Mouse (Mus musculus) cerebral cortex, adult 2 months (tissue): ENCODE results near the gene Lrp6.

Source experiments
- WGBS: fragments of 180-500 bp; shearing (Covaris S2); methylation state at CpG from one replicate; pipeline ENCODE4 v1.1.7; 2018; 5-methylcytosine and 5-hydroxymethylcytosine counted together

Gene Lrp6

DNA sequence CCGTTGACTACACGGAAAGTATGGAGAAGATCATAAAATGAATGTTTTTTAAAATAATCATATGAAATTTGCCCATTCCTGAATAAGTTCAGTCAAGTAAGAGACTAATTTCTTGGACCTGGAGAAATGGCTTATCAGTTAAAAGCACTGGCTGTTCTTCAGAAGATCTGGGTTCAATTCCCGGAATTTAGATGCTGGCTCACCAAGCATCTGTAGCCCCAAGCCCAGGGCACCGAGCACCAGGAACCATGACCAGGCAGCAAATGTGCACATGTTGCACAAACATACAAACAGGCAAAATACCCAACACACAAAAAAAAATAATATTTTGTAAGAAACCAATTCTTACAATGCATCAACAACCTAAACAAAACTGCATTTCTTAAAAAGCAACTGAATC is 37.4 kb downstream of the Lrp6 start:
- WGBS: 90% methylated on average over 4 of the region's 4 CpGs

DNA sequence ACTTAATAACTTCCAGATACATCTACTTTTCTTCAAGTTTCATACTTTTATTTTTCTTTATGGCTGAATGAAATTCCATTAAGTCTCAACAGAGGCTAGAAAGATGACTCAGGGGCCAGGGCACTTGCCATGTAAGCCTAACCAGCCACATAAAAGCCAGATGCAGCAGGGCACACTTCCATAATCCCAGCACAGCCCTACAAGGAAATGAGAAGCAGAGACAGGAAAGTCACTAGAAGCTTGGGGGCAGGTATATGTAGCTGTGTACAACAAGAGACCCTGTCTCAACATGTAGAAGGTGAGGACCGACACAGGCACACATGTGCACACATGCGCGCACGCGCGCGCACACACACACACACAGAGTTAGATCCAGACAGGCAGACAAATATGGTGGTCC is 38.4 kb downstream of the Lrp6 start:
- WGBS: 95% methylated on average over 7 of the region's 7 CpGs

DNA sequence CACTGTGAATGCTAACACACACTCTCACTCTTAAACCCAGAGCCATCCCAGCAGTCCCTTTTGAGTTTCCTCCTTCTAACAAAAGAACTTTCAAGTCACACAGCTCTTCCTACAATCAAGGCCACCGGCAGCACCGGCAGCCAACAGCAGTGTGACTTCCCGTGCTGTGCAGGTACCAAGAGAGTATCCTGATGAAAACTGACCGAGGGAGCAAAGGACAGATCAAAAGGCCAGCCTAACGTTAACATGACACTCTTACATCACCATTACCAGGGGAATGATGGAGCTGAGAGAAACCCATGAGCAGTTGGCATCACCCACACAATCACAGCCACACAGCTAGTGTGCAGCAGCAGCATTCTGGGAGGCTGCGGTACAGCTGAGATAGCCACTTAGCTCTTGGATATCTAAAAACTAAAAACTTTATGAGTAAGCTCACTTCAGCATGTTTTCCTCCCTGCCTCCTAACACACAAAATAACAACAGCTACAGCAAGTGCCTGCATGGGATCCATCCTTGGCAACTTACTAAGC is 39.1 kb downstream of the Lrp6 start:
- 25% methylated on average over 6 of the region's 6 CpGs for WGBS

DNA sequence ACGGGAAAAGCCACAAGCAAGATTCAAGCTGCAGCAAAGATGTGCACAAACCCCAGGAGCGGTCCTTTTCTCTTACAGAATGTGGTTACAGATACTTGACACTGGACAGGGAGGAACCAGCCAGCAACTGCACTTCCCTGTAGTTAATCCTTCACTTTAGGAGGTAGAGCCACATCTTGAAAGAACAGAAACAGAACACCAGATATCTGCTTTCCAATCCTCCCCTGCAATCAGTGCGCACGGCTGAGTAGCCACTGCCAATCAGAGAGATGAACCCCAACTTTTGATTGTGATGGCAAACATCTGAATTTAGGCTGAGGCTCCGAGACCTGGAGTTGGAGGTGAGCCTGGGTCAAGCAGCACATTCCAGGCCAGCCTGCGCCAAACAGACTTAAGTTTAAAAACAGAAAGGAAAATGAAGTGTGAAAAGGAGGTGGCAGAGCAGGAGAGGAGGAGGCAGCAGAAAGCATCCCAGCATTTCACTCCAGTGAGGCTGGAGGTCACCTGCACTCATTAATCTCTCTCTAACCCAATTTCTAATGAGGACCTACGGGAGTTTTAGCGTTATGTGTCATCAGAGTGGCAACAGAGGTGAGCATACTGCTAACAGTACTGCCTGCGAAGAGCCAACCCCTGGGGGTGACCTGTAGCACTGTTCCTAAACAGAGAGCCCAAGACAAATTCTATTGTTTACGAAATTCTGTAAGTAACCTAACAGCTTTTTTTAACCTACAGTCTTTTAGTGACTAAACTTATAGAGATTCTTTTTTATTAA is 39.8 kb downstream of the Lrp6 start:
- WGBS: 59% methylated on average over 10 of the region's 10 CpGs

DNA sequence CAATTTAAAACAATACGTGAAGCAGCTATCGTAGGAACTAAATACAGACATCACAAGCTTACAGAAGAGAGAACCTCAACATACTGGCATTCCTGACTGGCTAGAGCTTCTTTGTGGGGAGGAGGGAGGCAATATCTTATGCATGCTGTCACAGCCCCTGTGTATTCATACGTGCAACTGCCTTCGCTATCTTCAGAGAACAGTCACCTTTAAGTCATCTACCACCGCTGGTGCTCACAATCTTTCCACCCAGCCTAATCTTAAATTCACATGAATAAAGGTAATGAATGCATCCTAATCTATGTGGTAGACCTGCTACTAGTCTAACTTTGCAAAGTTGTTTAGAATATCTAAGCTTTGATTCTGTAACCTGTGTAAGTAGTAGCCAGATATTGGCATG is 40.5 kb downstream of the Lrp6 start:
- WGBS: 79% methylated on average over 5 of the region's 5 CpGs

DNA sequence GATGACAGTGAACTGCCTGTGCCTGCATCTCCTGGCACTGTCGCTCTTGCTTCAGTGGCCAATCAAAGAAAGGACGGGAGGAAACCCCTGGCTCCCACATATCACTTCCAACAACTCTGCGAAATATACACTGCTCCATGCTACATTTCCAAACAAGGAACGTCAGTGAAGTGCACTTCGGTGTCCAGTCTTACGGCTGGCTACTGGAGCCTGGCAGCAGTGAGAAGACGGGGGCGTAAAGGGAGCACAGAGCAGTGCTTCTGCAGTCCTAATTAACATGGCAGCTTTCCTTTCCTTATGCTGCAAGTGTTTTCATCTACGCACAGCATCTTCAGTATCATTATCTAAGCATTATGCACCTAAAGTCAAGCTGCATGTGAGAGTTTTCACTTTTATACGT is 45.4 kb downstream of the Lrp6 start:
- 36% methylated on average over 10 of the region's 10 CpGs for WGBS

DNA sequence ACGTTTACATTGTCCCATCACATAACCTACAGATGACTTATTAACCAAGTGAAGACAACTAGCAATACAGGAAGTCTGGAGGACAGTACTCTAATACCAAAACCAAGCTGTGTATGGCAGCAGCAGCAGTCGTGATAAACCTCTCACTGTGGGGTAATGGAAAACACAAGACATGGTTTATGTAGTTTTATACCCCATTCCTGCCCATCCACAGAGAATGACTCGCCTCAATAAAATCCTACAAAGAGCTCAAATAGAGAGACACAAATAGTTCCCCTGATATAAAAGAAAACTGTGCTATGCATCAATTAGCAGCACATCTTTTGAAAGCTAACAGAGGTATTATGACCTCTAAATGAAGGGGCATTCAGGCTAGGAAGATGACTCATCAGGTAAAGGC is 45.9 kb downstream of the Lrp6 start:
- 66% methylated on average over 3 of the region's 3 CpGs for WGBS

DNA sequence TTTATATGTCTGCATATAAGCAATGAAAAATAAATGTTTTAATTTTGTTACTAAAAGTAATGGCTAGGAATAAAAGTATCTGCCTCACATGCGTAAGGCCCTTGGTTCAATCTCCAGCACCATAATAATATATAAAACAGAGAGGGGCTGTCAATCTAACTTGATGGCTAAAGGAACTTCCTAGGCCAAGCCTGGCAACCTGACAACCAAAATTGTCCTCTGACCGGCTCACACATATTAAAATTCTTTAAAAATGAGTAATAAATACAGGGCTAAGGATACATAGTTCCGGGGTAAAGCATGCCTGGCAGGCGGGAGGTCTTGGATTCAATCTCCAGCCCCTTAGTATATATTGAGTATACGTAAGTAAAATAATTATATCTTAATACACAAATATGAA is 48.3 kb downstream of the Lrp6 start:
- 94% methylated on average over 5 of the region's 5 CpGs for WGBS

DNA sequence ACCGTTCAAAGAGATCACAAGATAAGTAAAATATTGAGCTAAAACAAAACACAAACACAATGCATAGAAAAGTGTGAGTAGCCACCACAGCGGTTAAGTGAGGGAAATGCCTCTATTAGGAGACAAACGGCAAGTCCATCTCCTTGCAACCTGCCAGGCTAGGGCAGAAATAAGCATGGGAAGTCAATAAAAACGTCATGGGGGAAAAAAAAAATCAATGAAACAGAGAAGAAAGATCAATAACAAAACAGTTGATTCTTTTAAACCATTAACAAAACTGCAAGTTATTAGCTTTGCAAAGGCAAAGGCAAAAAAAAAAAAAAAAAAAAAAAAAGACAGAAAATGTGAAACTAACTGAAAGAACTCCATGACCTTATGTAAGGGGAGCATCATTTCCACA is 49.6 kb downstream of the Lrp6 start:
- 63% methylated on average over 4 of the region's 4 CpGs for WGBS

DNA sequence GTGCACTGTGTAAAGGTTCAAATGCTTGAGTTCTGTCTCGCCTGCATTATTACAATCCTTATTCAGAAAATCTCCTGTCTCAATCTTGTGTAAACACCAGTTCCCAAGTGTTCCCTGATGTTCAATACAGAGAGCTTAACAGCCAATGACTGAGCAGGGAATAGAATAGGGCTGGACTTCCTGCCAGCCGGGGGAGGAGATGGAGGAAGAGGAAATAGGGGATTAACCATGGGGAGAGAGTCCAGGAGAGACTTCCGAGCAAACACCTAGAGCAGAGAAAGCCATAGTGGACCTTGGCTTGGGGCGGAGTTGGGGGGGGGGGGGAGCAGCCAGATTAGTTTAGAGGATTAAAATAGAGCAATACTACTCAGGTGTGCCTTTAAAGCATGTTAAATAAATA is 51.3 kb downstream of the Lrp6 start:
- WGBS: 71% methylated on average over 4 of the region's 4 CpGs

DNA sequence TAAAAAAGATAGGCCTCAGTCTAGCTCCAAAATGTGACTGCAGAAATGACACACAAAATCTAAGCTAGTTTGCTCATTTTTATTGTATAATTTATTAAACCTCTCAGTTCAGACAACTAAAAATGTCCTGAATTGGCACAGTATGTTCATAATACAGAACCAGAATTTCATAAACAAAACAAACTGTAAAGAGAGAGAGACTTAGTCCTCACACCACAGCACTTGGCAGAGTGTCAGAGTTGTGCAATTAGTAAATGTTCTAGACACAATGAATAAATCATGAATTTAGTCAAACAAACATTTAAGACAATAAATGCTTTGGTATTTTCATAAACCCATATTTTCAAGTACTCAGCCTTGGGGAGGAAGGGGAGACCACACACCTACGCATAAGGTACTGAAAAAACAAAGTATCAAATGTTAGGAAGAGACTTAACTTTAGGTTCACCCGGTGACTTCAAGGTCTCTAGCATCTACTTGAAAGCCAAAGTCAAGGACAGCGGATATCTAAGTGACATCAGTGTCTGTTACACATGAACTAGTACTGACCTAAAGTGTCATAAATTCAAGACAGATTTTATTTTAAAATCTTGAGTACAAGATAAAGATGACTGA is 52.8 kb downstream of the Lrp6 start:
- WGBS: 81% methylated on average over 3 of the region's 3 CpGs

DNA sequence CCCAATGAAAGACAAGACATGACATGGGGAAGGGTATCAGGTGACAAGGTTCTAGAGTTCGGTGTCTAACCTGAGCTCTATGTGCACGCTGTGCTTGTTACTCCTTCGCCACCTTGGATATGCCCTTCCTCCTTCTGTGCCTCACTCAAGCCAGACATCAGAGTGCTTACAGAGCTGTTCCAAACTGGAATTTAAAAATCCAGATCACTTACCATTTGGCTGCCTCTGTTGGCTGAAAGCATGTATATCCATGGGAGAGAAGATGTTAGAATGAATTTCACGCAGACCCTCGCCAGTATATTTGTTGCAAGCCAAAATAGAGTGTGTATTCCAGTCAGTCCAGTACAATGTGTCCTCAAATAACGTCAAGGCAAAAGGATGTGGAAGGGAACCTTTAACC is 53.8 kb downstream of the Lrp6 start:
- WGBS: 50% methylated on average over 6 of the region's 6 CpGs

DNA sequence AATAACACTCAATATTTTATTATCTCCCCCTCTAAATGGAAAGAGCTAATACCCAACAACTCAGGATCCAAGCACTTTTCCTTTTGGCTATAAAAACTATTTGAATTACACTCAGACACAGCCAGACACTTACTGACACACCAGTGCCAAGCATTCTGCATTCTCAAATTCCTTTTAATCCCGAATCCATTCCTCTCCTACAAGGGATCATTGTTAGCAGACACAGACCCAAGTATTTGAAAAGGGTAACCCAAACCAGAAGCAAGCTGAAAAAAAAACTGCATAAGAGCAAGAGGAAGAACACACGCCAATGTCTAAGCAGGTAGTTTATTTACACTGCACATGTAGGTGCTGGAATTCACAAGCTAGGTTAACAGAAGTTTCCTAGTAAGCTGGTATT is 54.3 kb downstream of the Lrp6 start:
- 41% methylated on average over 2 of the region's 2 CpGs for WGBS

DNA sequence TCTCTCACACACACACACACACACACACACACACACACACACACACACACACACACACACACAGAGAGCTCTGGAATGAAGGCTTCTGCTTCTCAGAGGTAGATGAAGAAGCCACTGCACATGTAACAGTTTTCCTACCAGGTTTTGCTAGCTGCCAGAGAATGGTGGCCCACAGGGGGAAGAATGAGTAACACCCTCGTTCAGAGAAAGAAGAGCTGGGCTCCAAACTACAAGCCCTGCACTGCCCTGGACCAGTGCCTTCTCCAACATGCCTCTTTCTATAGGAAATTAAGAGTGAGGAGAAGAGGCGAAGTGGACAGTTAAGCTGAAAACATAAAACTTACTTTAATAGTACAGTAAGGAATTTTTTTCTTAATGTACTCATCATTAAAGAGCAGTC is 56.5 kb downstream of the Lrp6 start:
- WGBS: 63% methylated on average over 2 of the region's 2 CpGs

DNA sequence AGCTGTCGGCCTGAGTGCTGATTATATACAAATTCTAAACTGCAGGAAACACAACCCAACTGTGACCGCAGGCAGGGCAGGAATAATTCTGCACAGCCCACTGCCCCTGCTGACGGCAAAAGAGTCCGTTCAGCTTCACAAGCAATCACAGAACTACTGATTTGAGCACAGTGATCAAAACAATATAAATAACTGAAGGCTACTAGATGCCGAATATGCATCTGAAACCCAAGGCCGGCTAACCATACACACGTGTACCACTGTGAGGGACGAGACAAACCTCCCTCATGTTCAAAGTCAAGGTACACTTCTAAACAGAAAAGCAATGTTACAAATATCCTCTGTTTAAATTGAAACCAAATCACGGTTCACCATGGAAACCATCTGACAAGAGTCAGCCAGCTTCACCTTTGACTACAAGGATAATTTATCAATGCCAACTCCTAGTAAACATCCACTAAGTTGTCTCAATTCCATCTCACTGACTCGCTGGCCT is 57.0 kb downstream of the Lrp6 start:
- WGBS: 79% methylated on average over 10 of the region's 10 CpGs

DNA sequence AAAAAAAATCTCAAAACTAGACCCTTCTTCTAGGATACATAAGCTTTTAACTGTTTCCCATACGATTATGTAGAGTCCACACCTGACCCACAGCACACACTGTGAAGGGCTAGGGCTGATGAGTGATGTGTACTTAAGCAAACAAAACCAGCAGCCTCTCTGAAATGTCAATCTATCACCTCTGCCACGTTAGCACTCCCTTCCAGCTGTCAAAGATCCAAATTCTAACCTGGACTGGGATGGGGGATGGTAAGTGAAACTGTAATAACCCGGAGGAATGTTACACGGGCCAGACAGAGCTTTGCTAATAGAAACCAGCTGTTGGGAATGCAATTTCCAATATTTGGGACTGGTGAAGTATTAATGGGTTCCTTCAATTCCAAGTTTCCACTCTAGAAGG is 61.9 kb downstream of the Lrp6 start:
- WGBS: 76% methylated on average over 4 of the region's 4 CpGs

DNA sequence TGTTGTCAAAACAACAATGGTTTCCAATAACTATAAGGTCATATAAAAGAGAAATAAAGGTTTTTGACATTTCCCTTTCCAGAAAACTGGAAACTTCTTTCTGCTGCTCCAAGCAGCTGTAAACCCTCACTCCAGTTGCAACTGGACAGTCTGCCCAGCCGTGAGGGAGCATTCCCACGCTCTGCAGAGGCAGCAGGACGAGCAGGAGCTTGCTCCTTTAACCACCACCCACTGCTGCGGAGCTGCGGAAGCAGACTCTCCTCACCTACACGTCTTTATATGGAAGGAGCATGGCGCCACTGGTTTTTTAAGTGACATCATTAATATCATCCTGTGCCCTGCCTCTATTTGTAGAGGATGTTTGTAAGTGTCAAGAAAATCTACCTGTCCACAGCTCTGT is 64.4 kb downstream of the Lrp6 start:
- WGBS: 52% methylated on average over 7 of the region's 7 CpGs

DNA sequence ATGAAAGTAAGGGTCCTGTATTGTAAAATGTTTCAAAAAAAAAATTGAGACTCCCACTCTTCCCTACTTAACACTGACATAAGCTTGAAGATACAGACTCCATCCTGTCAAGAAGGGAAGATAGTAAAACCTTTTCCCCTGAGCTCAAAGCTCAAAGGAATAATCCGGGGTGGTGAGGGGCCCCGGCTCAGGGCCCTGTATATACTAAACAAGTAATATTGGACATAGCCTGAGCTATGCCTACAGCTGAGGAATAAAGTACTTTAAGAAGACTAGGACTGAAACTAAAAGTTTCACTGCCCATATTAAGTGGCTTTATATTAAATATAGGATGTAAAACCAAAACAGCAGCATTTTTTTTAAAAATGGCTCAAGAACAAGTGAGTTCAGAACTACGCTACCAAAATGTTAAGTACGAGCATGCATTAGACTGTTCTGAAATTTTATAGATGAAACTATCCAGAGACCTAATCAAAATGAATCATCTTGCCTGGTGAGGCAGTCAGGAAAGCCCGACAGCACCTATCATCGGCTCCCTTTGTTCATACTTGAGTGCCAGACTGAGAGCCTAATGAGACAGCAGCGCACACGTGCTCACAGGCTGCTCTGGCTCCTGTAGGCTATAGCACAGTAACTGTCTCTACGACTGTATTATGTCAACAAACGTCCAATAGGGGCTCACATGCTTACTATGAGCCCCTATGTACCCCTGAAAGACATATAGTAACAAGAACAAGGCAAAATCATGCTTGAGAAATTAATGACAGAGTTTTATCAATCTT is 66.2 kb downstream of the Lrp6 start:
- 61% methylated on average over 10 of the region's 10 CpGs for WGBS

DNA sequence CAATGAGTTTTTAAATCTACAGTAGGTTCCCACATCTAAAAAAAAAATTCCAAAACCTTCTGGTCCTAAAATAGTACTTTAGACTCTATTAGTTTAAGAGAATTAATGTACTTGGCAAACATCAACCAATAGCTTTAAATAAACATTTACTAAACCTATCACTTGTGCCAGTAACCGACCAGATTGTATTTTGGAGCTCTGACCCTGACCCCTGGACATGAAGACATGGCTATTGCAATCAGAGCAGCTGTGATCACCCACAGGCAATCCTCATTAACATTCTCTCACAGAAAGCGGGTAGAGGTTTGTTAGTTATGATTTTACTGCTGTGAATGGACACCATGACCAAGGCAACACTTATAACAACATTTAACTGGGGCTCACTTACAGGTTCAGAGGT is 67.7 kb downstream of the Lrp6 start:
- WGBS: 89% methylated on average over 2 of the region's 2 CpGs

DNA sequence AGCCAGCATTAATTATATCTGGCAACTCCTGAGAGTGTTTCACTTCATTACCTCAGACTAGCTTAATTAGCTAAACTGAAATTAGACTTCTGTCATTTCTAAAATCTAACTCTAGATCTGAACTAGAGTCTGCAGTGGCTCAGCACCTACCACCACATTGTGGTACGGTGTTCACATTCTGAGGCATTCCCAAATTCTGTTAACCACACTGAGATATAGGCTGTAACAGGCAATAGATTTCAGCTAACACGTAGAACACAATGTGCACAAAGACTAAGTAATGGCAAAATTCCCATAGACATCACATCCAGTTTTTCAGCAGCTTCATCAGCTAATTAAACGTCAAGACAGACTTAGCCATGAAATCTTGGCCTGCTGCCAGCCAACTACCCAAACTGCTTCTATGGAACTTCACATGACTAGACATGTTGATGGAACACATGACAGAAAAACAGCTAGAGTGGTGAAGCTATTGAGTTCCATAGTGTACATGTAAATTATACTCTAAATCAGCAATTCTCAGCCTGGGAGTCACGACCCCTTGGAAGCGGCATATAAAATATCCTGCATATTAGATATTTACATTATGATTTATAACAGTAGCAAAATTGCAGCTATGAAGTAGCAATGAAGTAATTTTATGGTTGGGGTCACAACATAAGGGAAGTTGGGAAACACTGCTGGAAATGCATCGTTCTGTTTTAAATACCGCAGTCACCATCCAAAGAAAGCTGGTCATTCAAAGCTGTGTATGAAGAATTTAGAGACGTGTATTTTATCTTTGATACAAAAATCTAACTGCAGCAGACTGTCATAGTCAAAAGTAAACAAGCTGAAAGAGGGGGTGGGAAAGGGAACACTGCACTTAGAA is 71.7 kb downstream of the Lrp6 start:
- WGBS: 64% methylated on average over 8 of the region's 8 CpGs

DNA sequence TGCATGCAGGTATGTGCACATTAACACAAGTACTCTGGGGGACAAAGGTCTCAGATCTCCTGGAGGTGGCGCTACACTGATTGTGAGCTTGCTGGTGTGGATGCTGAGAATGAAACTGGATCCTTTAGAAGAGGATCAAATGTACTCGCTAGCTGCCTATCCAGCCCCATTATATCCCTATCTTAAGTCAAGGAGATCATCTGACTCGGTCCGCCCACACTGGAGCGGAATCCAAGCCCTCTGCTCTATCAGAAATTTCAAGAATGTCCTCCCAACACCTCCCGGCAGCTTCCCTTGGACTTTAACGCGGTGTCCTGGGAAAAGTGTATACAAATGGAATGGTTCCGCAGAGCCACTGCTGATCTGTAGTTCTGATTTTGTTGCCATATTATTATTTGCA is 77.1 kb downstream of the Lrp6 start:
- 96% methylated on average over 9 of the region's 9 CpGs for WGBS

DNA sequence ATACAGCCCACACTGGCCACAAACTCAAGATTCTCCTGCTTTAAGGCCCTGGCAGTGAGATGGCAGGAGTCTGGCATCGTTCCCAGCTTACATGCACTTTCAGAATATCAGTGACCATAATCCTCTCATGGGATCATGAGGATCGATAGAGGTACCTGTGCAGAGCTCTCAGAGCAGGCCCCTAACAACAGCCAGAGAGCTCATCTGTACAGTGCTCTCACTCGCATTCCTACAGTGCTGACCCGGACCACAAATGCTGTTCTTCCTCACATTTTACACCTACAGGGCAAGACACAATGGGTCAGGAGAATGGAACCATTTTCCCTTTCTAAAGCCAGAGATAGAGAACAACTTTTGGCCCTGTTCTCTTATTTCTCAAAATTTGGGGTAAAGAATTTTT is 77.6 kb downstream of the Lrp6 start:
- 92% methylated on average over 4 of the region's 4 CpGs for WGBS
